Mouse (Mus musculus) stomach, embryonic 15.5 days (tissue): ENCODE data around the gene Fabp1. TPM values are rescaled to one million over a fixed set of nuclear protein-coding genes. Genes with fewer than 3 reads are reported as not detected.

Experiments
- ATAC-seq: fragments of 200-750 bp; cut with Nextera tagmentation; 2 replicates; pipeline ENCODE4 v1.8.0; 2017; ENCODE audit warnings: low read depth, moderate number of reproducible peaks, moderate TSS enrichment; ENCODE audit not compliant: insufficient read depth, low FRiP score
- H3K27ac ChIP-seq: fragments of 300-500 bp; sonication (generic); 2 replicates; pipeline ENCODE4 v1.5.1; 2015; ENCODE audit warnings: mild to moderate bottlenecking, inconsistent platforms
- H3K27me3 ChIP-seq: fragments of 300-500 bp; sonication (generic); replicated peaks from 2 replicates; pipeline ENCODE4 v1.6.1; 2015; ENCODE audit warnings: inconsistent platforms
- H3K36me3 ChIP-seq: fragments of 300-500 bp; sonication (generic); 2 replicates; pipeline ENCODE4 v1.6.1; 2015; ENCODE audit warnings: inconsistent platforms
- H3K4me1 ChIP-seq: fragments of 300-500 bp; sonication (generic); 2 replicates; pipeline ENCODE4 v1.6.1; 2015; ENCODE audit warnings: inconsistent platforms
- H3K4me2 ChIP-seq: fragments of 300-500 bp; sonication (generic); 2 replicates; pipeline ENCODE4 v1.6.1; 2015; ENCODE audit warnings: mild to moderate bottlenecking, inconsistent platforms
- H3K4me3 ChIP-seq: fragments of 300-500 bp; sonication (generic); replicated peaks from 2 replicates; pipeline ENCODE4 v1.5.1; 2015; ENCODE audit warnings: inconsistent platforms
- H3K9ac ChIP-seq: fragments of 300-500 bp; sonication (generic); 2 replicates; pipeline ENCODE4 v1.6.1; 2015; ENCODE audit warnings: inconsistent platforms
- H3K9me3 ChIP-seq: fragments of 300-500 bp; sonication (generic); 2 replicates; pipeline ENCODE4 v1.6.1; 2016; ENCODE audit warnings: inconsistent platforms
- WGBS: fragments of 180-500 bp; shearing (Covaris S2); methylation state at CpG from one replicate; pipeline ENCODE4 v1.1.7; 2015; 5-methylcytosine and 5-hydroxymethylcytosine counted together
- polyA plus RNA-seq: library from polyadenylated mRNA; unstranded; fragments of >200 nt; fragmentation: Nextera tagmentation; extraction: Ambion mirVana; gene quantifications from 2 replicates; pipeline ENCODE4 v1.2.1, GENCODE M21; 2015

The Fabp1 gene
- polyA plus RNA-seq, 1 experiment from 2014 or later: 500 TPM

- WGBS: 74% methylated on average over 3 of the region's 3 CpGs
- no peak overlapping the region for H3K27ac ChIP-seq
- no peak overlapping the region for H3K9ac ChIP-seq
Measured at GRCm38 (mm10) chr6:71249615-71250014, 50.0 kb downstream of the Fabp1 start.

GRCm38 (mm10) chr6:71250951-71251350 lies 51.3 kb downstream of the Fabp1 start:
- no peaks in the 10 kb centered on the region for H3K36me3 ChIP-seq
- no peaks in the 10 kb centered on the region for H3K9me3 ChIP-seq
- no peak overlapping the region for H3K4me2 ChIP-seq
- H3K4me3 ChIP-seq: no peak overlapping the region
- H3K27ac ChIP-seq: no peak overlapping the region
- H3K9ac ChIP-seq: no peak overlapping the region
- no peak for ATAC-seq
- no peaks in the 10 kb centered on the region for H3K27me3 ChIP-seq
- H3K4me1 ChIP-seq: no peaks in the 10 kb centered on the region
- WGBS: 80% methylated on average over 8 of the region's 8 CpGs

More at GRCm38 (mm10) chr6:71249615-71250014, 50.0 kb downstream of the Fabp1 start:
- Histone ChIP-seq H3K4me2 (no peak overlapping the region), H3K9me3 (no peaks in the 10 kb centered on the region), H3K36me3 (no peaks in the 10 kb centered on the region), H3K27me3 (no peaks in the 10 kb centered on the region), H3K4me1 (no peaks in the 10 kb centered on the region), H3K4me3 (no peak overlapping the region)
- ATAC-seq: no peak

DNA sequence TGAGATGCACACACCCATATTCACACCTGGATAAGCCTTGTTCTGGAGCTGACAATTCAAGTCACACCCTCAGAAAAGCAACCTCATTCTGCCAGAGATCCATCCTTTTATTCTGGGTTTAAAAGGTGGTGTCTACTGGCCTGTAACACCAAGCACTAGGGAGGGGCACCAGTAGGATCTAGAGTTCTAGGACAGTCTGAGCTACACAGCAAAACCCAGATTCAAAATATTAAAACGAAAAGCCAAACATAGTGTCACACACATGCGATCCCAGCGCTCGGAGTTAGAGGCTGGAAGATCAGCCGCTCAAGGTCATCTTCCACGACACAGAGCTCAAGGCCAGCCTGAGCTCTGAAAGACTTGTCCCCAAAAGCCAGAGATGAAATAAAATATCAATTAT lies 54.8 kb downstream of the Fabp1 start:
- H3K27me3 ChIP-seq: no peaks in the 10 kb centered on the region
- no peaks in the 10 kb centered on the region for H3K4me1 ChIP-seq
- 86% methylated on average over 6 of the region's 6 CpGs for WGBS
- H3K4me3 ChIP-seq: no peak overlapping the region
- no peaks in the 10 kb centered on the region for H3K36me3 ChIP-seq
- no peak for ATAC-seq
- H3K9me3 ChIP-seq: no peaks in the 10 kb centered on the region
- H3K27ac ChIP-seq: no peak overlapping the region
- H3K4me2 ChIP-seq: no peak overlapping the region
- no peak overlapping the region for H3K9ac ChIP-seq

Other genes with a start within 250 kb of the Fabp1 start
- gene Foxi3, start 243.3 kb upstream of the Fabp1 start, polyA plus RNA-seq: not detected in 2 replicates
- 12.6 and 14.9 TPM in 2 replicates for gene Thnsl2, start 55.4 kb upstream of the Fabp1 start, polyA plus RNA-seq
- 60.0 and 60.8 TPM in 2 replicates for gene Krcc1, start 71.8 kb downstream of the Fabp1 start, polyA plus RNA-seq
- 0.32 and 0.53 TPM in 2 replicates for gene Smyd1, start 122.4 kb downstream of the Fabp1 start, polyA plus RNA-seq
- 0.09 and 0.14 TPM in 2 replicates for gene Cd8b1, start 123.0 kb downstream of the Fabp1 start, polyA plus RNA-seq
- 0.09 TPM in 1 of 2 replicates, not detected in the other for gene Cd8a, start 173.6 kb downstream of the Fabp1 start, polyA plus RNA-seq
- 13.7 and 14.3 TPM in 2 replicates for gene Rmnd5a, start 240.8 kb downstream of the Fabp1 start, polyA plus RNA-seq